Mouse (Mus musculus) heart, adult 2 months (tissue): ENCODE measurements at regions not wholly inside any gene's neighbourhood (a gene's known extent, or its start where the extent isn't known, plus 50 kb on each side); places are given as distances from the start of the nearest gene placed in this dataset.

ENCODE experiments used
- DNase-seq, 2 experiments: peaks; one replicate each; pipeline ENCODE4 v3.0.0; 2021
- H3K27ac ChIP-seq: fragments of 200-600 bp; 2 replicates; pipeline ENCODE4 v1.8.1; 2022
- H3K27me3 ChIP-seq: fragments of 200-500 bp; 2 replicates; pipeline ENCODE4 v1.6.1; 2012; ENCODE audit warnings: mild to moderate bottlenecking, low read length, inconsistent platforms, mixed read lengths; ENCODE audit not compliant: control insufficient read depth, insufficient read depth
- H3K36me3 ChIP-seq: fragments of 200-500 bp; 2 replicates; pipeline ENCODE4 v1.6.1; 2012; ENCODE audit warnings: low read length, inconsistent platforms; ENCODE audit not compliant: control insufficient read depth, insufficient read depth
- H3K4me1 ChIP-seq: fragments of 200-500 bp; 2 replicates; pipeline ENCODE4 v1.6.1; 2011; ENCODE audit warnings: low read length; ENCODE audit not compliant: control insufficient read depth, insufficient read depth
- H3K4me3 ChIP-seq: fragments of 200-600 bp; 2 replicates; pipeline ENCODE4 v1.8.1; 2022
- H3K79me2 ChIP-seq: fragments of 200-500 bp; replicated peaks from 2 replicates; pipeline ENCODE4 v1.6.1; 2012; ENCODE audit warnings: mild to moderate bottlenecking, inconsistent platforms, low read length, moderate library complexity, mixed read lengths; ENCODE audit not compliant: control insufficient read depth, insufficient read depth
- H3K9ac ChIP-seq: fragments of 200-500 bp; 2 replicates; pipeline ENCODE4 v1.6.1; 2012; ENCODE audit warnings: low read depth, mild to moderate bottlenecking, control low read depth, inconsistent platforms, low read length, mixed read lengths
- CTCF ChIP-seq: fragments of 200-600 bp; IDR thresholded peaks from 2 replicates; pipeline ENCODE4 v1.8.1; 2022; ENCODE audit warnings: antibody characterized with exemption, mild to moderate bottlenecking, moderate library complexity
- EP300 ChIP-seq: fragments of 200-500 bp; IDR thresholded peaks from 2 replicates; pipeline ENCODE4 v1.6.1; 2011; ENCODE audit warnings: low read depth, low read length, control low read depth; ENCODE audit not compliant: insufficient read depth
- POLR2A ChIP-seq: fragments of 200-500 bp; IDR thresholded peaks from 2 replicates; pipeline ENCODE4 v1.6.1; 2011; ENCODE audit warnings: mild to moderate bottlenecking, low read depth, low read length, control low read depth; ENCODE audit not compliant: insufficient read depth
- WGBS: fragments of 180-500 bp; shearing (Covaris S2); methylation state at CpG from one replicate; pipeline ENCODE4 v1.1.7; 2018; 5-methylcytosine and 5-hydroxymethylcytosine counted together
- intact Hi-C: fragments of 180-260 bp; cut with DNase I; formaldehyde crosslinking; loops from one replicate; pipeline ENCODE4 v1.15.1; 2025

DNA sequence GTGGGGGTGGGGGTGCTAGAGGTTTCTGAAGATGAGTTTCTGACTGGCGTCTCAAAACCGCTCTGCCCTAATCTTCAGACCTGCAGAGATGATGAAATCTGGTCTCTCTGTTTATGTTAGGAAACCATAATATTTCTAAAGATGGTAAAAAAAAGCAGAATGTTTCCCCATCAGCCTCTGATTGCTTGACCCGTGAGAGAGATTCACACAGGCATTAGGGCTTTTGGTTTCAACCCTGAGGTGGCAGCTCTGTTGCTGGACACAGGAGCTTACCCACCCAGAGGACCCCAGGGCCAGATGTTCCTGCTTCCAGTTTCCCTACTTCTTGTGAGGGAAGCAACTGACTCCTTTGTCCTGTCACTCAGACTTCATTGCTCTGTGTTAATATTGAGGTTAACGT, 195.1 kb downstream of the Phlda1 start:
- WGBS: 69% methylated on average over 4 of the region's 4 CpGs
- H3K9ac ChIP-seq: no peak overlapping the region
- TF ChIP-seq EP300 (no peak), CTCF (no peak), POLR2A (no peak)

DNA sequence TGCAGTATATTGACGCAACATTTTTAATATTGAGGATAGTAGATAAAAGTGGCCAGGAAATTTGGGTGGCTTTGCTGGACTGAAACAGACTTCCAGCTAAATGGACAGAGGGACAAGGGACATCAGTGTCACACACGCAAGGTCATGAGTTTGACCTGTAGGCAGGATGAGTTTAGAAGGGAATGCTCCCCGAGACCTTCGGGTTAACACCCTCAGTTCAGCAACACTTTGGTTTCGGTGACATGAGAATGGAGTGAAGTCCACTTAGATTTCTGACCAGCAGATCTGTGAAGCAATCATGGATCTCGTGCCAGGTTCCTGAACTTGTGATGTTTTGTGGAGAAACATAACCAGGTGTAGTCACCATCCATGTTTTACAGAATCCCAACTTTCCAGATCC, 196.3 kb downstream of the Phlda1 start:
- WGBS: 90% methylated on average over 6 of the region's 6 CpGs
- TF ChIP-seq POLR2A (no peak), CTCF (no peak), EP300 (no peak)
- H3K4me1 ChIP-seq: no peaks in the 10 kb centered on the region

More for the DNA sequence above, 195.1 kb downstream of the Phlda1 start:
- no peaks in the 10 kb centered on the region for H3K79me2 ChIP-seq
- intact Hi-C loops: no loop called here
- no peaks in the 10 kb centered on the region for H3K36me3 ChIP-seq
- no peak overlapping the region for H3K27ac ChIP-seq
- H3K27me3 ChIP-seq: no peaks in the 10 kb centered on the region
- no peak overlapping the region for H3K4me3 ChIP-seq
- DNase-seq: no peak
- peaks cover 2% of the 10 kb centered on the region; the same call in 1 of the 2 replicates for H3K4me1 ChIP-seq

DNA sequence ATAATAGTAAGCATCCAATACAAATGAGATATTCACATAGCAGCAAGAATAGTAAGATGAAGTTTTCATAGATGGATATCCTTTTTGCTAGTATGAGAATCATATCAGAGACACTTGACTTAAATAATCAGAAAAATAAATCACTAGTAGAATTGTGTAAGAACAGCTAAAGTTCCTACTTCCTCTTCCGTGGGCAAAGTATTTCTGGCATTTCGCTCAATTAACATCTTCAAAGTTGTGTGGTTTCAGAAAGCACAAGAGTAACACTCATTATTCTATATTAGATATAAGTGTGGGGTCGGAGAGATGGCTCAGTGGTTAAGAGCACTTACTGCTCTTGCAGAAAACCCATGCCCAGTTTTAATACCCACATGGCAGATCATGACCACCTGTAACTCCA, 197.4 kb downstream of the Phlda1 start:
- no peaks in the 10 kb centered on the region for H3K4me1 ChIP-seq
- WGBS: 88% methylated on average over 3 of the region's 3 CpGs
- DNase-seq: no peak
- intact Hi-C loops: no loop called here
- no peaks in the 10 kb centered on the region for H3K79me2 ChIP-seq
- H3K27ac ChIP-seq: no peak overlapping the region
- H3K27me3 ChIP-seq: no peaks in the 10 kb centered on the region
- H3K9ac ChIP-seq: no peak overlapping the region
- H3K36me3 ChIP-seq: no peaks in the 10 kb centered on the region
- no peak overlapping the region for H3K4me3 ChIP-seq
- TF ChIP-seq POLR2A (no peak), CTCF (no peak), EP300 (no peak)

More for the DNA sequence above, 196.3 kb downstream of the Phlda1 start:
- Histone ChIP-seq H3K36me3 (no peaks in the 10 kb centered on the region), H3K27me3 (no peaks in the 10 kb centered on the region), H3K4me3 (no peak overlapping the region), H3K9ac (no peak overlapping the region), H3K79me2 (no peaks in the 10 kb centered on the region), H3K27ac (no peak overlapping the region)
- no peak for DNase-seq
- intact Hi-C loops: no loop called here

DNA sequence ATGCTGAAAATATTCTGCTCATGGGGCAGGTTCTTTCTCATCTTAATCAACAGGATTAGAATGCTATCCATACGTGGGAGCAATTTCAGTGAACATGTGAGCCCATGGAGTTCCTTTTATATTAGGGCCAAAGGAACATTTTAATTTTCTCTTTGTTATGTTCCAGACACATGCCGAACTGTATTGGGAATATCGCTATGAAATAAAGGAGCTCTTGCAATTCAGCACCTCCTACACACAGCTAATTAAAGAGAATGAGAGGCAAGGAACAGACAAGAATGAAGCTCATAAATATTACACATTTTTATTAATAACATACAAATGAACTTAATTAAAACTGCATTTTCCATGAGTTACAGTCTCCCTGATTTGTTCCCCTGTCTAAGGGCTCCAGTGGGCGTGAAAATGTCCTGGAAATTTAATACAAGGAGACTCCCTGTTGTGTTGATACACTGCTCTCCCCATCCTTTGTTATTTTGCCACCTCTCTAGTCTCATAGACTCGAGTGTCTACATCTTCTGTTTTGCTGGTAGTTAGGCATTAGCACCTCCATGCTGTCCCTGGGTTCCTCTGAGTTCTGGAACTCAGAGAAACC, 205.5 kb downstream of the Phlda1 start:
- 83% methylated on average over 5 of the region's 5 CpGs for WGBS
- H3K9ac ChIP-seq: no peak overlapping the region
- no peaks in the 10 kb centered on the region for H3K4me1 ChIP-seq
- H3K27ac ChIP-seq: no peak overlapping the region
- H3K36me3 ChIP-seq: no peaks in the 10 kb centered on the region
- no peak for DNase-seq
- H3K79me2 ChIP-seq: no peaks in the 10 kb centered on the region
- no peaks in the 10 kb centered on the region for H3K27me3 ChIP-seq
- TF ChIP-seq POLR2A (no peak), CTCF (no peak), EP300 (no peak)
- intact Hi-C loops: no loop called here
- H3K4me3 ChIP-seq: no peak overlapping the region

DNA sequence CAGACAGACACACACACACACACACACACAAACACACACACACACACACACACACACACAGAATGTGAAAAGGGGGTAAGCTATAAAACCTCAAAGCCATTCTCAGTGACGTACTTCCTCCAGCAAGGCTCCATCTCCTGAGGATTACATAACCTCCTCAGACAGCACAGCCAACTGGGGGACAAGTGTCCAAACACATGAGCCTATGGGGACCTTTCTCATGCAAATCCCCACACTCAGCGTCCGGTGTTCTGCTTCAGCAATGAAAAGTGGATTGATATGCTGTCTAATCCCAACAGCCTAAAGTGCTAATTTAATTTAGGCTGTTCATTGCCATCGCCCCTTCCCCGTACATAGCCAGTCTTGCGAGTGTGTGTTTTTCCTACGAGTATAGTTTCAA, 206.9 kb downstream of the Phlda1 start:
- Histone ChIP-seq H3K36me3 (no peaks in the 10 kb centered on the region), H3K79me2 (no peaks in the 10 kb centered on the region), H3K4me1 (no peaks in the 10 kb centered on the region), H3K27me3 (no peaks in the 10 kb centered on the region), H3K9ac (no peak overlapping the region), H3K27ac (no peak overlapping the region), H3K4me3 (no peak overlapping the region)
- DNase-seq: no peak
- WGBS: 87% methylated on average over 7 of the region's 7 CpGs
- TF ChIP-seq EP300 (no peak), POLR2A (no peak), CTCF (no peak)
- intact Hi-C loops: no loop called here

DNA sequence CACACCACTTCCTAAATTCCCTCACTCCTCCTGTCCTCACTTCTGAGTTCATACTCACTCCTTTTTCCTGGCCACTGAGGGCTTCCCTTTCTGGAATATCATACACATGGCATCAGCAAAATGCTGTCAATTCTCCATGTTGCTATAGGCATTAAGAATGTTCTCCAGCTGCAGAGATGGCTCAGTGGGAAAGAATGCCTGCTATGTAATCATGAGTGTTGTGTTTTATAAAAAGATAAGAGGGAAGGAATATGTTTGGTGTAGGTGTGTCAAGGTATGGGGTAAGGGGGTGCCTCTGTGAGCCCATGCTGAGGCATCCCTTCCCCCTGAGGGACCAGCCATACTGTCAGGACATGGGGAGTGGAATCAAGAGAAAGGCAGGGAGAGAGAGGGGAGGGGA, 207.6 kb downstream of the Phlda1 start:
- intact Hi-C loops: no loop called here
- Histone ChIP-seq H3K79me2 (no peaks in the 10 kb centered on the region), H3K9ac (no peak overlapping the region), H3K36me3 (no peaks in the 10 kb centered on the region), H3K27ac (no peak overlapping the region), H3K4me3 (no peak overlapping the region), H3K27me3 (no peaks in the 10 kb centered on the region), H3K4me1 (no peaks in the 10 kb centered on the region)
- no peak for TF ChIP-seq EP300
- TF ChIP-seq CTCF: no peak
- no peak for TF ChIP-seq POLR2A
- DNase-seq: no peak
